Mouse (Mus musculus) neural tube, embryonic 12.5 days (tissue): ENCODE measurements around the gene Pop5. TPM values are rescaled to one million over a fixed set of nuclear protein-coding genes. Genes with fewer than 3 reads are reported as not detected.

ENCODE experiments used
- ATAC-seq: fragments of 200-750 bp; cut with Nextera tagmentation; 2 replicates; pipeline ENCODE4 v1.8.0; 2017; ENCODE audit warnings: low read depth, mild to moderate bottlenecking, moderate TSS enrichment, moderate library complexity; ENCODE audit not compliant: low FRiP score
- H3K27ac ChIP-seq: fragments of 300-500 bp; sonication (generic); 2 replicates; pipeline ENCODE4 v1.5.1; 2016
- H3K27me3 ChIP-seq: fragments of 300-500 bp; sonication (generic); replicated peaks from 2 replicates; pipeline ENCODE4 v1.6.1; 2016; ENCODE audit warnings: mild to moderate bottlenecking
- H3K36me3 ChIP-seq: fragments of 300-500 bp; sonication (generic); 2 replicates; pipeline ENCODE4 v1.6.1; 2016; ENCODE audit warnings: mild to moderate bottlenecking
- H3K4me1 ChIP-seq: fragments of 300-500 bp; sonication (generic); 2 replicates; pipeline ENCODE4 v1.6.1; 2016
- H3K4me2 ChIP-seq: fragments of 300-500 bp; sonication (generic); replicated peaks from 2 replicates; pipeline ENCODE4 v1.6.1; 2016; ENCODE audit warnings: mild to moderate bottlenecking
- H3K4me3 ChIP-seq: fragments of 300-500 bp; sonication (generic); 2 replicates; pipeline ENCODE4 v1.5.1; 2016
- H3K9ac ChIP-seq: fragments of 300-500 bp; sonication (generic); 2 replicates; pipeline ENCODE4 v1.6.1; 2016; ENCODE audit warnings: mild to moderate bottlenecking
- H3K9me3 ChIP-seq: fragments of 300-500 bp; sonication (generic); 2 replicates; pipeline ENCODE4 v1.6.1; 2016; ENCODE audit warnings: mild to moderate bottlenecking
- WGBS: fragments of 180-500 bp; shearing (Covaris S2); methylation state at CpG from one replicate; pipeline ENCODE4 v1.1.7; 2016; 5-methylcytosine and 5-hydroxymethylcytosine counted together
- polyA plus RNA-seq: library from polyadenylated mRNA; unstranded; fragments of >200 nt; fragmentation: Nextera tagmentation; extraction: Ambion mirVana; gene quantifications from 2 replicates; pipeline ENCODE4 v1.2.1, GENCODE M21; 2016

Pop5 gene
- polyA plus RNA-seq, 1 experiment from 2014 or later = 110 TPM

- no peaks in the 10 kb centered on the region for H3K27me3 ChIP-seq
- peak overlapping the region; percentile 55; the same call in 1 of the 2 replicates for H3K27ac ChIP-seq
- under 1% methylated on average over 76 of the region's 77 CpGs for whole genome bisulfite sequencing
- peak overlapping the region; percentile 96 for H3K4me3 ChIP-seq
- H3K4me2 ChIP-seq = peak overlapping the region; percentile 91
- peaks cover 40% of the 10 kb centered on the region for H3K4me1 ChIP-seq
- H3K9me3 ChIP-seq = no peaks in the 10 kb centered on the region
- H3K36me3 ChIP-seq = peaks cover 16% of the 10 kb centered on the region
- peak; percentile 44; the same call in 1 of the 2 replicates for ATAC-seq
- H3K9ac ChIP-seq = peak overlapping the region; percentile 95
Measured at GRCm38 (mm10) chr5:115271931-115272811, 36.5 kb downstream of the Pop5 start.

DNA sequence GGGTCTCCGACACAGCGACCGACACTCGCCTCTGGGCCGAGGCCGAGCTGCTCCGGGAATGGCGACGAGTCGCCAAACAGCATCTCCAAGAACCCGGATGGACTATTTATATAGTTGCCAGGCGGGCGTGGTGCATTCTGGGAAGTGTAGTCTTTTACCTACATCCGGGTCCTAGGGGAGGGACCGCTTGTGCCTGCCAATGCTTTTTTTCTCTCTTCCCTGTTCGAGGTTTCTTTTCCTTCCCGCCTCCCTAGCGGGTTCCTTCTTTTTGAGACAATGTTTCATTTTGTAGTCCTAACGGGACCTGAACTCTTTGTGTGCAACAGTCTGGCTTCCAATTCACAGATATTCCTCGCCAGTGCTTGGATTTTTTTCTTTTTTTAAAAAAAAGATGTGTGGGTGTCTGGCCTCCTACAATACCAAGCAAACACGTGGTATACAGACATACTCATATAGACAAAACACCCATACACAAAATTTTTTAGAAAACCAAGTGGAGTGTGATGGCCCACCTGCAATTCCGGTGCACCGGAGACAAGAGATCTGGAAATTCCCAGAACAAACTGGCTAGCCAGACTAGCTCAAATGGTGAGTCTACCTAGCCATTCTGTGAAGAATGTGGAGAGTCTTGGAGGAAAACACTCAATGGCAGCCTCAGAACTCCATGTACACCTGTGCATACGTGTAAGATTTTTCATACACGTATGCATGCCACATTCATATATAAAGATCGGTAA lies 37.3 kb downstream of the Pop5 start, which contains the start of gene Rnf10:
Rnf10 (minus strand) TSS at position 87 of the 737 bp plus-strand sequence.
- peak within 1 kb of the TSS; percentile 91 for H3K4me2 ChIP-seq

GRCm38 (mm10) chr5:115273549-115274135 lies 38.0 kb downstream of the Pop5 start:
- no peak overlapping the region for H3K4me3 ChIP-seq
- H3K9me3 ChIP-seq = no peaks in the 10 kb centered on the region
- peaks cover 11% of the 10 kb centered on the region for H3K36me3 ChIP-seq
- H3K27ac ChIP-seq = no peak overlapping the region
- H3K27me3 ChIP-seq = no peaks in the 10 kb centered on the region
- H3K4me2 ChIP-seq = peak overlapping the region; percentile 91
- H3K4me1 ChIP-seq = peaks cover 37% of the 10 kb centered on the region
- 0 out of 2 replicates have a peak, but pooled peaks have one; percentile 8 for ATAC-seq
- H3K9ac ChIP-seq = peak overlapping the region; percentile 4; the same call in 1 of the 2 replicates
- 78% methylated on average over 6 of the region's 6 CpGs for WGBS

More for the DNA sequence above, 37.3 kb downstream of the Pop5 start, which contains the start of gene Rnf10:
- H3K9ac ChIP-seq = peak within 1 kb of the TSS; percentile 95
- H3K9me3 ChIP-seq = no peaks in the 10 kb centered on the region
- no peaks in the 10 kb centered on the region for H3K27me3 ChIP-seq
- H3K4me3 ChIP-seq = peak within 1 kb of the TSS; percentile 96
- WGBS = 14% methylated on average over 26 of the region's 26 CpGs
- peak; percentile 82; the same call in 1 of the 2 replicates for ATAC-seq
- peak within 1 kb of the TSS; percentile 55; the same call in 1 of the 2 replicates for H3K27ac ChIP-seq
- peaks cover 37% of the 10 kb centered on the region for H3K4me1 ChIP-seq
- peaks cover 16% of the 10 kb centered on the region for H3K36me3 ChIP-seq

DNA sequence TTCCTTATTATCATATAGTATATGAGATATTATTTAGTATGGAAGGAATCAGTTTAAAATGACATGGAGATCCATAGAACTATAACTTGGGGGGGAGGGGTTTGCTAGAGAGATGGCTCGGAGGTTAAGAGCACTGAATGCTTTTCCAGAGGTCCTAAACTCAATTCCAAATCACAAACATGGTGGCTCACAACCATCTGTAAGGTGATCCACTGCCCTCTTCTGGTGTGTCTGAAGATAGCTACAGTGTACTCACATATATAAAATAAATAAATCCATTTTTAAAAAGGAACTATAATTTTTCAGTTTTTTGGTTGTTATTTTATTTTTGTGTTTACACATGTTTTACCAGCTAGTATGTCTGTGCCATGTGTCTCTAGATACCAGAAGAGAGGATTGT lies 38.7 kb downstream of the Pop5 start:
- H3K4me1 ChIP-seq = peaks cover 31% of the 10 kb centered on the region
- H3K9ac ChIP-seq = no peak overlapping the region
- no peak overlapping the region for H3K4me2 ChIP-seq
- no peaks in the 10 kb centered on the region for H3K9me3 ChIP-seq
- whole genome bisulfite sequencing = 62% methylated on average over 1 of the region's 1 CpGs
- no peak overlapping the region for H3K27ac ChIP-seq
- no peak overlapping the region for H3K4me3 ChIP-seq
- no peak for ATAC-seq
- H3K36me3 ChIP-seq = peaks cover 4% of the 10 kb centered on the region; the same call in 1 of the 2 replicates
- H3K27me3 ChIP-seq = no peaks in the 10 kb centered on the region

DNA sequence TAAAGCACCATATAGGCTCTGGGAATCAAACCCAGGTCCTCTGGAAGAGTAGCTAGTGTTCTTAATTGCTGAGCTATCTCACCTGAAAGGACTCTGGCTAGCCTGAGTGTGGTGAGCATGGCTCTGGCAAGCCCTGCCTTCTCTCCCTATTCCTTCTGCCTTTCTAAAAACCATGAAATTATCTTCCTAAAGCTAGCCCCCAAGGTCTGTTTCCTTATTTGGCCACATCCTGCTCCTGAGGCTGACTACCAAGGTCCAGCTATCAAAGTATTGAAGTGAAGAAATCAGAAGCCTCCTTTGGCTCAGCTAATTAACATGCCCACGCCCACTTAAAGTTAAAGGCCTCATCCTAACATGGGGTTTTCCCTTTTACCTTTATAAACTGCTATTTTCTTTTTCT lies 39.1 kb downstream of the Pop5 start:
- 94% methylated on average over 1 of the region's 1 CpGs for WGBS
- H3K9ac ChIP-seq = no peak overlapping the region
- no peaks in the 10 kb centered on the region for H3K9me3 ChIP-seq
- H3K4me3 ChIP-seq = no peak overlapping the region
- peaks cover 27% of the 10 kb centered on the region for H3K4me1 ChIP-seq
- ATAC-seq = no peak
- H3K27me3 ChIP-seq = no peaks in the 10 kb centered on the region
- no peaks in the 10 kb centered on the region for H3K36me3 ChIP-seq
- no peak overlapping the region for H3K4me2 ChIP-seq
- H3K27ac ChIP-seq = no peak overlapping the region

GRCm38 (mm10) chr5:115275998-115276397 lies 40.4 kb downstream of the Pop5 start:
- H3K36me3 ChIP-seq = no peaks in the 10 kb centered on the region
- no peaks in the 10 kb centered on the region for H3K27me3 ChIP-seq
- 37% methylated on average over 14 of the region's 14 CpGs for WGBS
- H3K4me1 ChIP-seq = peaks cover 22% of the 10 kb centered on the region
- no peak overlapping the region for H3K27ac ChIP-seq
- no peak overlapping the region for H3K4me2 ChIP-seq
- H3K9ac ChIP-seq = no peak overlapping the region
- H3K9me3 ChIP-seq = no peaks in the 10 kb centered on the region
- H3K4me3 ChIP-seq = no peak overlapping the region
- no peak for ATAC-seq

GRCm38 (mm10) chr5:115278053-115278452 lies 42.4 kb downstream of the Pop5 start:
- Histone ChIP-seq H3K4me3 (no peak overlapping the region), H3K4me1 (peaks cover 14% of the 10 kb centered on the region), H3K27ac (no peak overlapping the region), H3K27me3 (no peaks in the 10 kb centered on the region), H3K4me2 (no peak overlapping the region), H3K9ac (no peak overlapping the region), H3K36me3 (0 out of 2 replicates have a peak, but pooled peaks cover under 1% of the 10 kb centered on the region), H3K9me3 (no peaks in the 10 kb centered on the region)
- WGBS = 93% methylated on average over 1 of the region's 1 CpGs
- no peak for ATAC-seq

DNA sequence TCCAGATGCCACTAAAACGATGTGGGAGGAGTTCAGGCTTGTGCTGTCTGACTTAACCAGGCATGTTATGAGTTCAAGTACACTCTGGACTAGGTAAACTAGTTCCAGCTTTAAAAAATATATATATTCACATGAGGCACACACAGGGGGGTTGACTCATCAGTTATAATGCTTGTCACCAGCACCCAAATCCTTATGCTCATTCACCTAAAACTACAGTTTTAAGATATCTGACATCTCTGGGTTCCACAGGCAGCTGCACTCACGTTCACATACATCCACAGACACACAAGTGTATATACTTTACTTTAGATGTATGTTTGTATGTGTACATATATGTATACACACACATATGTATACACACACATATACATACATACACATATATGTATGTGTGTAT lies 43.1 kb downstream of the Pop5 start:
- no peak for ATAC-seq
- WGBS = 57% methylated on average over 2 of the region's 2 CpGs
- Histone ChIP-seq H3K9me3 (no peaks in the 10 kb centered on the region), H3K27ac (no peak overlapping the region), H3K4me1 (peaks cover 7% of the 10 kb centered on the region), H3K9ac (no peak overlapping the region), H3K27me3 (no peaks in the 10 kb centered on the region), H3K4me3 (no peak overlapping the region), H3K36me3 (peaks cover 8% of the 10 kb centered on the region), H3K4me2 (no peak overlapping the region)

DNA sequence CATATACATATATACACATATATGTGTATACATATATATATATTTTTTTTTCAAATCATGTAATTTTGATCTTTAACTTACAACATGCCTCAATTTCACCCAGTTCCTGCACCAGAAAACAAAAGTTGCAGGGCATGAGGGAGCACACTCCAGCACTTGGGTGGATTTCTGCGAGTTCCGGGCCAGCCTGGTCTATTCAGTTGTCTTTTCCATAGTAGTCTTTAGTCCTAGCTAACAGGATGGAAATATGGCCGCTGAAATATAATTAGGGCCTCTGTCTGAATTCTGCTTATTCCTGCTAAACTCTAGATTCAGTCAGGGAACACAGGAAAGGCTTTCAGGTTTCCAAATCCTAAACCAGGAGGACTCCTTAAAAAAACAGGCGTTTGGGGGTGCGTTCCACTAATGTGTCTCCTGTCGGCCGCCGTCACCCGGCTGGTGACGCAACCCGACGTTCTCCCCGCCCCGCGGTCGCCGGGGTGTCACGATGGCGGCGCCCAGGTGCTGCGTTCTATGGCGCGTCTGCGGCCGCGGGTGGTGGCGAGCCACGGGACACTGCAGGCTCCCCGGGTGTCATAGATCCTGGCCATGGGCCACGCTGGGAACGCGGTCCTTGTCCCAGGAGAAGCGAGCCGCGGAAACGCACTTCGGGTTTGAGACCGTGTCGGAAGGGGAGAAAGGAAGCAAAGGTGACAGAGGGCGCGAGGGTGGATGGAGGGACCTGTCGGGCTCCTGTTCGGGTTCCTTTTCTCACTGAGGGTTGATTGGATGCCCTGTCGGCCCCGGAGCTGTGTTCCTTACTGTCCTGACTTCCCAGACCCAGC lies 43.8 kb downstream of the Pop5 start, which contains the start of gene Coq5:
Coq5 (plus strand) TSS at position 441 of the 824 bp plus-strand sequence.
- Histone ChIP-seq H3K36me3 (peaks cover 15% of the 10 kb centered on the region), H3K27me3 (no peaks in the 10 kb centered on the region), H3K4me2 (peak within 1 kb of the TSS; percentile 89), H3K27ac (0 out of 2 replicates have a peak within 1 kb of the TSS, but pooled peaks have one; percentile 1), H3K9ac (peak within 1 kb of the TSS; percentile 70), H3K4me3 (peak within 1 kb of the TSS; percentile 82), H3K4me1 (peaks cover 7% of the 10 kb centered on the region), H3K9me3 (no peaks in the 10 kb centered on the region)
- peak; percentile 78 for ATAC-seq
- 3% methylated on average over 45 of the region's 45 CpGs for WGBS

GRCm38 (mm10) chr5:115280050-115280687 lies 44.5 kb downstream of the Pop5 start:
- Histone ChIP-seq H3K9ac (peak overlapping the region; percentile 70), H3K27ac (0 out of 2 replicates have a peak overlapping the region, but pooled peaks have one; percentile 1), H3K9me3 (no peaks in the 10 kb centered on the region), H3K4me1 (peaks cover 7% of the 10 kb centered on the region), H3K4me3 (peak overlapping the region; percentile 82), H3K36me3 (peaks cover 20% of the 10 kb centered on the region), H3K4me2 (peak overlapping the region; percentile 89), H3K27me3 (no peaks in the 10 kb centered on the region)
- peak; percentile 48; the same call in 1 of the 2 replicates for ATAC-seq
- WGBS = 9% methylated on average over 17 of the region's 17 CpGs

- 95% methylated on average over 3 of the region's 3 CpGs for WGBS
- Histone ChIP-seq H3K4me2 (no peak overlapping the region), H3K9me3 (no peaks in the 10 kb centered on the region), H3K4me1 (peaks cover 7% of the 10 kb centered on the region), H3K27me3 (no peaks in the 10 kb centered on the region), H3K36me3 (peaks cover 52% of the 10 kb centered on the region), H3K9ac (no peak overlapping the region), H3K27ac (no peak overlapping the region), H3K4me3 (no peak overlapping the region)
- ATAC-seq = no peak
Measured at GRCm38 (mm10) chr5:115284735-115285134, 49.1 kb downstream of the Pop5 start.
